Mouse (Mus musculus) intestine, postnatal 0 days (tissue): ENCODE data around the gene Srsf11. TPM values are rescaled to one million over a fixed set of nuclear protein-coding genes. Genes with fewer than 3 reads are reported as not detected.

ENCODE experiments used
- ATAC-seq: fragments of 200-750 bp; cut with Nextera tagmentation; 2 replicates; pipeline ENCODE4 v1.8.0; 2017; ENCODE audit warnings: mild to moderate bottlenecking, moderate TSS enrichment, moderate library complexity
- H3K27ac ChIP-seq: fragments of 300-500 bp; sonication (generic); 2 replicates; pipeline ENCODE4 v1.5.1; 2014; ENCODE audit warnings: mild to moderate bottlenecking, low read depth, low read length, moderate library complexity
- H3K27me3 ChIP-seq: fragments of 300-500 bp; sonication (generic); replicated peaks from 2 replicates; pipeline ENCODE4 v1.6.1; 2014; ENCODE audit warnings: low read length, mixed read lengths; ENCODE audit not compliant: control insufficient read depth, insufficient read depth
- H3K36me3 ChIP-seq: fragments of 300-500 bp; sonication (generic); 2 replicates; pipeline ENCODE4 v1.6.1; 2014; ENCODE audit warnings: mild to moderate bottlenecking, moderate library complexity; ENCODE audit not compliant: control insufficient read depth, insufficient read depth
- H3K4me1 ChIP-seq: fragments of 300-500 bp; sonication (generic); replicated peaks from 2 replicates; pipeline ENCODE4 v1.6.1; 2014; ENCODE audit warnings: antibody characterized with exemption, low read length, mixed read lengths; ENCODE audit not compliant: control insufficient read depth, insufficient read depth
- H3K4me2 ChIP-seq: fragments of 300-500 bp; sonication (generic); replicated peaks from 2 replicates; pipeline ENCODE4 v1.6.1; 2014; ENCODE audit warnings: low read depth, mild to moderate bottlenecking, moderate library complexity
- H3K4me3 ChIP-seq: fragments of 300-500 bp; sonication (generic); 2 replicates; pipeline ENCODE4 v1.5.1; 2014; ENCODE audit warnings: low read depth, low read length
- H3K9ac ChIP-seq: fragments of 300-500 bp; sonication (generic); 2 replicates; pipeline ENCODE4 v1.6.1; 2014; ENCODE audit warnings: mild to moderate bottlenecking, low read depth, low read length
- H3K9me3 ChIP-seq: fragments of 300-500 bp; sonication (generic); 2 replicates; pipeline ENCODE4 v1.6.1; 2016; ENCODE audit warnings: mixed run types; ENCODE audit not compliant: control insufficient read depth
- CTCF ChIP-seq: sonication (generic); IDR thresholded peaks from 2 replicates; pipeline ENCODE4 v1.5.1; 2016; ENCODE audit warnings: low read depth, mild to moderate bottlenecking, control low read depth, antibody characterized with exemption, moderate library complexity
- WGBS: fragments of 180-500 bp; shearing (Covaris S2); extraction: QIAGEN DNeasy Blood & Tissue Kit; methylation state at CpG from one replicate; pipeline ENCODE4 v1.1.7; 2014; 5-methylcytosine and 5-hydroxymethylcytosine counted together
- polyA plus RNA-seq: library from polyadenylated mRNA; unstranded; fragments of >200 nt; fragmentation: Nextera tagmentation; extraction: Ambion mirVana; gene quantifications from 2 replicates; pipeline ENCODE4 v1.2.1, GENCODE M21; 2015

Srsf11 gene
- polyA plus RNA-seq, 1 experiment from 2014 or later, result 126 TPM

GRCm38 (mm10) chr3:157998742-157999369 lies 37.6 kb downstream of the Srsf11 start:
- TF ChIP-seq CTCF, result no peak
- H3K27me3 ChIP-seq, result no peaks in the 10 kb centered on the region
- peaks cover 22% of the 10 kb centered on the region for H3K36me3 ChIP-seq
- H3K9ac ChIP-seq, result no peak overlapping the region
- H3K4me2 ChIP-seq, result no peak overlapping the region
- ATAC-seq, result no peak
- 56% methylated on average over 1 of the region's 1 CpGs for WGBS
- H3K4me1 ChIP-seq, result no peaks in the 10 kb centered on the region
- H3K27ac ChIP-seq, result no peak overlapping the region
- no peaks in the 10 kb centered on the region for H3K9me3 ChIP-seq
- H3K4me3 ChIP-seq, result no peak overlapping the region

- no peak overlapping the region for H3K4me3 ChIP-seq
- 76% methylated on average over 2 of the region's 2 CpGs for WGBS
- ATAC-seq, result no peak
- no peaks in the 10 kb centered on the region for H3K27me3 ChIP-seq
- H3K27ac ChIP-seq, result no peak overlapping the region
- H3K9me3 ChIP-seq, result no peaks in the 10 kb centered on the region
- 0 out of 2 replicates have a peak, but pooled peaks cover under 1% of the 10 kb centered on the region for H3K36me3 ChIP-seq
- no peak for TF ChIP-seq CTCF
- H3K9ac ChIP-seq, result no peak overlapping the region
- H3K4me1 ChIP-seq, result no peaks in the 10 kb centered on the region
- H3K4me2 ChIP-seq, result no peak overlapping the region
Measured at GRCm38 (mm10) chr3:157995726-157996125, 40.7 kb downstream of the Srsf11 start.

- Histone ChIP-seq H3K9ac (no peak overlapping the region), H3K36me3 (peaks cover 5% of the 10 kb centered on the region), H3K27ac (peak overlapping the region; percentile 55), H3K4me1 (no peaks in the 10 kb centered on the region), H3K9me3 (no peaks in the 10 kb centered on the region), H3K4me2 (peak overlapping the region; percentile 18; the same call in 1 of the 2 replicates), H3K27me3 (no peaks in the 10 kb centered on the region), H3K4me3 (no peak overlapping the region)
- peak; percentile 99 for ATAC-seq
- no peak for TF ChIP-seq CTCF
Measured at GRCm38 (mm10) chr3:157993322-157993721, 43.1 kb downstream of the Srsf11 start.

GRCm38 (mm10) chr3:157979619-157980018 lies 56.8 kb downstream of the Srsf11 start:
- no peaks in the 10 kb centered on the region; the same call in 1 of the 2 replicates for H3K36me3 ChIP-seq
- H3K4me2 ChIP-seq, result no peak overlapping the region
- H3K4me1 ChIP-seq, result no peaks in the 10 kb centered on the region
- no peaks in the 10 kb centered on the region for H3K27me3 ChIP-seq
- no peak overlapping the region for H3K4me3 ChIP-seq
- H3K9me3 ChIP-seq, result no peaks in the 10 kb centered on the region
- no peak for ATAC-seq
- no peak overlapping the region for H3K9ac ChIP-seq
- H3K27ac ChIP-seq, result no peak overlapping the region
- no peak for TF ChIP-seq CTCF

GRCm38 (mm10) chr3:157973236-157973635 lies 63.2 kb downstream of the Srsf11 start:
- H3K36me3 ChIP-seq, result no peaks in the 10 kb centered on the region
- TF ChIP-seq CTCF, result peak; percentile 24; the same call in 1 of the 2 replicates
- ATAC-seq, result no peak
- no peak overlapping the region for H3K27ac ChIP-seq
- H3K9me3 ChIP-seq, result no peaks in the 10 kb centered on the region
- H3K4me1 ChIP-seq, result no peaks in the 10 kb centered on the region
- no peak overlapping the region for H3K4me2 ChIP-seq
- 98% methylated on average over 2 of the region's 2 CpGs for WGBS
- H3K4me3 ChIP-seq, result no peak overlapping the region
- no peak overlapping the region for H3K9ac ChIP-seq
- H3K27me3 ChIP-seq, result no peaks in the 10 kb centered on the region

GRCm38 (mm10) chr3:157971151-157971550 lies 65.3 kb downstream of the Srsf11 start:
- Histone ChIP-seq H3K4me1 (no peaks in the 10 kb centered on the region), H3K4me3 (no peak overlapping the region), H3K9ac (no peak overlapping the region), H3K27me3 (no peaks in the 10 kb centered on the region), H3K4me2 (no peak overlapping the region), H3K9me3 (no peaks in the 10 kb centered on the region), H3K36me3 (no peaks in the 10 kb centered on the region), H3K27ac (no peak overlapping the region)
- no peak for TF ChIP-seq CTCF
- no peak for ATAC-seq
- 91% methylated on average over 2 of the region's 2 CpGs for WGBS

Other genes starting within 250 kb of the Srsf11 start
- 14.7 and 19.7 TPM in 2 replicates for gene Cth, start 111.6 kb downstream of the Srsf11 start, polyA plus RNA-seq
- 25.2 and 27.2 TPM in 2 replicates for gene Ankrd13c, start 89.4 kb downstream of the Srsf11 start, polyA plus RNA-seq
- gene Lrrc40, start within 50 bp of the Srsf11 start, polyA plus RNA-seq, result 17.8 and 18.7 TPM in 2 replicates